Mouse (Mus musculus) ovary, postnatal 14 days (tissue): Measurements from ENCODE around the gene Clec1a.
"Not testable (repeated sequence)": the region's sequence is repeated elsewhere in the genome, so short reads cannot be mapped to it uniquely, and the experiment has no call there.

Source experiments
- DNase-seq: peaks from one replicate; pipeline ENCODE4 v3.0.0; 2022; ENCODE audit warnings: low spot score

Gene Clec1a

GRCm38 (mm10) chr6:129451411-129452039 is at the start of gene Clec1a:
Gene Clec1a, minus strand, starts transcription at chr6:129452000.
- DNase-seq, result peak; percentile 4

DNA sequence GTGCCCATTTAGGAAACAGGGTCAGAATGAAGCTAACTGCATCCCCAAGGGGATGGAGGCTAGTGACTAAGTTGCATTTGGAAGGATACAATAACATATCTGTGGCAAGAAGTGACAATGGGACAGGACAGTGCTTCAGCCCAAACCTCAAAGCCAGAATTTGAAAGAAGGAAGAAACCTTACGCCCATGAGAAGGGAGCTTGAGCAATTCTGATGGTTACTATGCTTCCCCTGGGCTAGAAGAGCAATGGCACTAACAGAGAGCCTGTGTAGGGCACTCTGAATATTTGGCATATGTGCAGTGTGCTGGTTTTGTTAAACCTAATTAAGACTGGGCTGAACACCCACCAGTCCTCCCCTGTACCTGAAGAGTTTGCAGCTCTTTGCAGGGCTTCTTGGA is 47.7 kb upstream of the Clec1a start:
- not testable (repeated sequence) for DNase-seq

- no peak for DNase-seq
These were observed 45.8 kb upstream of the Clec1a start for GRCm38 (mm10) chr6:129497345-129498218.

- no peak for DNase-seq
These were observed 43.1 kb upstream of the Clec1a start for GRCm38 (mm10) chr6:129494924-129495323.

DNA sequence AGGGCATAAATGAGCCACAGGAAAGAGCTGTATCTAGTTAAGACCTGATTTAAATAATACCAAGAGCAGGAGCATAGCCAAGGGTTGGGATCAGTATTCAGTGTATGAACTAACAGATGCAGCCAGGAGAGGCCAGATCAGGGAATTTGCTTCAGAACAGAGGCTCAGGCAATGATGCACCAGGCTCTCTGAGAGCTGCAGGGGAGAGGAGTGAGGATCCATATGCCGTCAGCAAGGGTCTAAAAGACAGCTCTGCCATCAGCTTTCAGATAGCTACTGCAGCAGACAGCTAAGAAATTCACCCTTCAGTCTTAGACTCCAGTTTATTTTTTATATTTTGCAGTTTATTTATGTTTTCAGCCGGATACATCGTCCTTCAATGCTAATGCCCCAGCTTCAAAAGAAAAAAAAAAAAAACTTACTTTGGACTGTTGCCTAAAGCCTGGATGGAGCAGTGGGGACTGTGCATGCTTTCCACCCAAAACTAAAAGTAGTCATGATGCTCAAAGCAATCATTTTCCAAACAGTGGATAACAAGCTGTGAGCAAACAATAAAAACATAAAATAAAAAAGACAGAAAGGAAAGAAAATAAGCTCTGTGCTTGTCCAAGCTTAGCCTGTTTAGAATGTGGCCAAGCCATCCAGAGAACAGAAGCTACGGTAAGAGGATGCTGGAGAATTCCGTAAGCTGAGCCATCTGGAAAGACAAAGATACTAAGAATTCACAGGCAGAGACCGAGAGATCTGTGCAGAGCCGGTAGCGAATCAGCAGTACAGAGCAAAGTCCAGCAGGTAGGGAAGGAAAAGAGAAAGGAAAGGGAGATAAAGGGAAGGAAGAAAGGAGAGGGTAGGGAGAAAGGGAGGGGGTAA is 28.5 kb upstream of the Clec1a start:
- no peak for DNase-seq

- DNase-seq, result peak; percentile 10
These were observed 24.8 kb upstream of the Clec1a start for GRCm38 (mm10) chr6:129476404-129477126.

DNA sequence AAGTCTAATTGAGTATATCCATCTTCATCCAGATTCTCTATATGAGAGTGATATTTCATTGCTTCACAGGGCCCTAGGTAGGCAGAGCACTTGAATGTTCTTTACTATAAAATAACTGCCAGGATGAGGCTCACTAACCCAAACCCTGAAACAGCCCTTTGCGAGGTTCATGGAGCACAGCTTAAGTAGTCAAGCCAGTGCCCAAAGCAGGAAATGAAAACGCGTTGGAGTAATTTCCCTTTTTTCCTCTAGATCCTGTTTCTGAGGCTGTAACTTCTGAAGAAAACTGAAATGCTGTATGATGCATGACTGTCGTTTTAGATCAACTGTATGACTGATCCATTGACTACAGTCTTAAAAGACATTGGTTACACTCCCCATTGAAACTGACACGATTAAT is 20.8 kb upstream of the Clec1a start:
- DNase-seq, result no peak

GRCm38 (mm10) chr6:129471386-129471785 is 19.6 kb upstream of the Clec1a start:
- DNase-seq, result no peak

DNA sequence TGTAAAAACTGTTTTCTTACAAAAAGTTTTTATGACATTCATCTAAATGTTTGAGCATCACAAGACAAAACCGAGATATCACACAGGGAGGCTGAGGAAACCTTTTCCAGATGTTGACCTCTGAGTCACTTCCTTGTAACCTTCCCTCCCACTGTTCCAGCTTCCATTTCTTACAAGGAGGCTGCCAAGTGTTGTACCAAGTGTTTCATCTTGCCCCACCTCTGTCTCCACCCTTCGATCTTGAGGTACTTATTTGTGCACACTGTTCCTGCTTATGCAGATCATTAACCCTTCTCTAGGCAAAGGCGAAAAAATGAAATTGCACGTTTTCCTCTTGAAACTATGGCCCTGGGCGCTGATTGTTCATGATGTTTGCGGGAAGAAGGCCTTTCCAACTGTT is 2.1 kb downstream of the Clec1a start:
- no peak for DNase-seq

DNA sequence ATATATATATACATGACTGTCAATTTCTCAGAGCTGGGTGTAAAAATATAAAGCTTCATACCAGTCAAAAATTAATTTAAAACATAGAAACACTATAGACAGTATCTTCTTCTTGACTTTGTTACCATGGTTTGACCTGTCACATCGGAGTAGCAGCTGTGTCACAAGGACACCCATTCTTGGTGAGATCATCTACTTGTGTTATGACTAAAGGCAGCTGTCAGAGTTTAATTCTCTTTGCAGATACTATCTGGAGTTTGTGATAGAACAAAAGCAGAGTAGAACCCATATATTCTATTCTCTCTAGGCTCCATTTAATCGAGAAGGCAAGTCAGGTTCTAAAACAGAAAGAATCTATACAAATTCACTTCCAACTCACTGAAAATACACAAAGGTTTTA is 13.8 kb downstream of the Clec1a start:
- DNase-seq, result no peak

GRCm38 (mm10) chr6:129436025-129436424 is 15.8 kb downstream of the Clec1a start:
- no peak for DNase-seq

- DNase-seq, result no peak
These were observed 17.6 kb downstream of the Clec1a start for GRCm38 (mm10) chr6:129434239-129434638.

- DNase-seq, result no peak
These were observed 24.5 kb downstream of the Clec1a start for GRCm38 (mm10) chr6:129427281-129427680.

DNA sequence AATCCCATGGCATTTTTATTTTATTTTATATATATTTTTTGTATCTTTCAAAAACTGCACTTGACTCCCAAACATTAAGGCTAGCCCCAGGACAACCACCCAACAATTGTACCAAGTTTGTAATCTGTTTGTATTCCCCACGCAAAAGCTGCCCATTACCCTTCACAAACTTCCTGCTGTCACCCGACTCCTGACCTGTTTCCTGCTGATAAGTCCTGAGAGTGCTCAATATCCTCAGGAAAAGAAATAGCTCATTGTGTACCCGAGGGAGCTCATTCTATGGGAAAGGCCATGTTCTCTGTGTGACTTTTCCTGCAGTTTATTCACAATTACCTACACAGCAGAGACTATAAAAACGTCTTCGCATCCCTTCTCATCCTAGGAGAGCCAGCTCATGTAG is 26.0 kb downstream of the Clec1a start:
- DNase-seq, result no peak

DNA sequence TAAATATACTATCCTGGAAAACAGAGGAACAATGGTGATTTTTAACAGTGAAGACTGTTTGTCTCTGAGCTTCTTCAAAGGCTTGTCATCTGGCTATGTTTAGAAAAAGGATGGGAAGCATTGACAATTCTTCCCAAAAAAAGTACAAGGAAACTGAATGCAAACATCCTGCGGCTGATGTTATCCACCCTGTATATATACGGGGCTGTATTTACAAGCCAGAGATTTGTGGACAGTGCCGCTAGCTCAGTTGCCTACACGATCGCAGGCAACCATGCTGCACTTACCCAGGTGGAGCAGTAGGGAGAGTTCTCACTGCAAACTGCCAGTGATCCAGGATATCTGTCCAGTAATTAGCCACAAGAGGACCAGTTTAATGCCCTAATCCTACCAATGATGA is 26.6 kb downstream of the Clec1a start:
- no peak for DNase-seq

GRCm38 (mm10) chr6:129423734-129424072 is 28.1 kb downstream of the Clec1a start:
- peak; percentile 80 for DNase-seq

DNA sequence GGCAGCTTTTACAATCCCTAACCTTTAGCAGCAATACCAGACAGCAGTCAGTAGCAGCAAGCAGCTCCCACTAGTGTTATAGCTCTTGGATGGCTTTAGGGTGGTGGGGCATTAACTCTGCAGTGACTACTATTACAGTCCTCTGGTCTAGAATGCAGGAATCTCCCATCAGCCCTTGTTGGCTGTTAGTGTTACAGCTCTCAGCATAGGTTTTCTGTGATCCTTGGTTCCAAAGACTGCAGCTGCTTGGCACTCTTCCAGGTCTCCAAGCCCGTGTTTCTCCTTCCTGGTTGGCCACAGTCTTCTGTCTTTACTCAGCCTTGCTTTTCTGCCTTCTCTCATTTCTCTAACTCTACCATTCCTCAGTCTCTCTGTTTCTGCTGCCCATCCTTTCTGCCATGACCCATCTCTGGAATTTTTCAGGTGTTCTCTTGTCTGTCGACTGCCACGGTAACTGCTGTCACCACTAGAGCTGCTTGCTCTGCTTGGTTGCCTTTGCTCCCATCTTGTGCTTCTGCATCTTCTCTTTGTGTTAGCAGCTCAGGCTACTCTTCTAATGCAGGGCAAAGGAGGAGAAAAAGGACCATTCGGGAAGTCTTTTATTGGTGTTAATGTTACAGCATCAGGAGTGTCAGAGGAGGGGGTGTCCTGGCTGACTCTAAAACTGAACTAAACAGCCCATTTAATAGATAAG is 28.6 kb downstream of the Clec1a start:
- no peak for DNase-seq

GRCm38 (mm10) chr6:129422311-129422710 is 29.5 kb downstream of the Clec1a start:
- no peak for DNase-seq

- DNase-seq, result no peak
These were observed 37.6 kb downstream of the Clec1a start for GRCm38 (mm10) chr6:129414177-129414576.

- no peak for DNase-seq
These were observed 43.2 kb downstream of the Clec1a start, which contains the start of gene Clec9a for GRCm38 (mm10) chr6:129408562-129408961. Gene Clec9a, plus strand, starts transcription at chr6:129408862.

DNA sequence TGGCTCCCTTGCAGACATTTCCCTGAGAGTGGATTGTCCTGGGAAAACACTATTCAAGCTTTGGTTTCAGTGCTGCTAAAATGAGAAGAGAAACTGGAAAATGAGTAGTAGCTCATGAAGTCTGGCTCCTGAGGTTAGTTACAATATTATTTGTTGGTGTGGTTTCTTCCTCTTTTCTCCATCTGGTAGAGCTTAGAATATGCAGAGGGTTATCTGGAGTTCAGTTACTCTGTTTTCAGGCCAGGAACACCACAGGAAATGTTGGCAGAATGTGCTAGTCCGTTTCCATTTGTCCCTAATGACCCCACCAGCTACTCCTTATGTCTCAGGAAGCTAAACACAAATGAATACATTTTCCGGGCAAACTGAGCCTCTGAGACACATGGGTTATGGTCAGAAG is 44.5 kb downstream of the Clec1a start:
- no peak for DNase-seq
